Mouse (Mus musculus): ENCODE measurements around the gene Mcpt4. TPM values are rescaled to one million over a fixed set of nuclear protein-coding genes. Genes with fewer than 3 reads are reported as not detected.
"Not testable (repeated sequence)": the region's sequence is repeated elsewhere in the genome, so short reads cannot be mapped to it uniquely, and the experiment has no call there.

Mcpt4 gene
- polyA plus RNA-seq, 1 experiment from 2014 or later: 3.7 TPM

DNA sequence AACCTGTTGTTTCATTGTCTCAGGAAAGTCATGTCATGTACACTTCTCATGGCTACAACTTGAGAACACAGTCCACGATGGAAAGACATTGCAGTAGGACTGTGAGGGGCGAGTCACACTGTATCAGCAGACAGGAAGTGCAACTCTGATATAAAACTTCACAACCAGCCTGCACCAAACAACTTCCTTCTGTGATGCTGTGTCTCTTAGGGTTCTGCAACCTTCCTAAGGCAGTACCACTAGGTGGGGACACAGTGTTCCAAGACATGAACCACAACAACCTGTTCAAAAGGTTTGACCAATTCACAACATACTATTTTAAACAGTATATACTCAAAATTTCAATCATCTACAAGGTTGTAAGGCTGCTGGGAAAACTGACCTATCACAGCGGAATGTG lies 6.7 kb downstream of the Mcpt4 start:
- no peak overlapping the region for H3K4me2 ChIP-seq (replicated peaks; ENCODE audit: low read depth)
- no peak overlapping the region for H3K4me3 ChIP-seq (ENCODE audit: low read depth, low read length)
- 72% methylated on average over 3 of the region's 3 CpGs for WGBS
- H3K9me3 ChIP-seq (ENCODE audit: control insufficient read depth, low read length): no peaks in the 10 kb centered on the region
- no peak for DNase-seq (ENCODE audit: low spot score)
- no peaks in the 10 kb centered on the region for H3K36me3 ChIP-seq (ENCODE audit: control insufficient read depth, insufficient read depth, low read length)
- no peak overlapping the region for H3K9ac ChIP-seq (ENCODE audit: low read length)
- H3K27ac ChIP-seq (replicated peaks): no peak overlapping the region
- no peaks in the 10 kb centered on the region for H3K27me3 ChIP-seq (ENCODE audit: control insufficient read depth, insufficient read depth, low read length)
- no peak for ATAC-seq (ENCODE audit: low FRiP score, low TSS enrichment)
- TF ChIP-seq EP300 (optimal IDR thresholded peaks at IDR 0.05) (no peak), CTCF (IDR thresholded peaks at IDR 0.05; ENCODE audit: low read depth) (no peak)
- H3K4me1 ChIP-seq (replicated peaks; ENCODE audit: control insufficient read depth, insufficient read depth): no peaks in the 10 kb centered on the region

DNA sequence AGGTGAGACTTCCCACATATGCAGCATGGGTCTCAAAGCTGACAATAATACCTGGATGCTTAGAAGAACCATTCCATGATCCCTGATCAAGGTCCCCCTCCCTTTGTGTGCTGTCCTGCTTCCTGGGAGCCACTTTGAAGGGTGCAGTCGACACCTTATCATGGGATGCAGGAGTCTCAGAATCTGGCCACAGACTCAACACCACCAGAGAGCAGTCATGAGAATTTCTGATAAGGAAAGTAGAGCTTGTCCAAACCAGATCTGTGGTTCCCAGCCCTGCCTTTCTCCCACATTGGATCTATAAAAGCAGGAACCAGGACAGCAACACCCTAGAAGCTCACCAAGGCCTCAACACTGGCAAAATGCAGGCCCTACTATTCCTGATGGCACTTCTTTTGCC lies 20.3 kb downstream of the Mcpt4 start, which contains the start of gene Mcpt2:
TSS of gene Mcpt2 (plus strand) at position 250 of the 400 bp plus-strand sequence.
- ATAC-seq (ENCODE audit: low FRiP score, low TSS enrichment); H3K4me3 ChIP-seq (ENCODE audit: low read depth, low read length); H3K9me3 ChIP-seq (ENCODE audit: control insufficient read depth, low read length): not testable (repeated sequence)

DNA sequence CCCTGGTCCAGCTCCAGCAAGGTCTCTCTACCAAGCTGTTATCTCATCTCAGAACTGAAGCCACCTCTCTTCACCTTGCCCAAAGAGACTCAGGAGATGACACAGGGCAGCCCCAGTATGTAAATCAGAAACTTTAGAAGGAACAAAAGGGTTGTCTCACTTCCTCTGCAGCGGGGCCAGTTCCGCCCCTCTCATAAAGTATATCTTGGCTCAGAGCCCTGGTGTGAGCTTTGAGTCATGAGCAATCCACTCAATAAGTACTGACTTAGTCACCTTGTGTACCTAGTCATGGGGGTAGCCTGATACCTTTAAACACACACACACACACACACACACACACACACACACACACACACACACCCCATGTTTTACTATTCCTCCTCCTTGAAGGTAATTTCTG lies 27.7 kb downstream of the Mcpt4 start:
- Histone ChIP-seq H3K27me3 (ENCODE audit: control insufficient read depth, insufficient read depth, low read length) (no peaks in the 10 kb centered on the region), H3K4me1 (replicated peaks; ENCODE audit: control insufficient read depth, insufficient read depth) (no peaks in the 10 kb centered on the region), H3K9ac (ENCODE audit: low read length) (no peak overlapping the region), H3K9me3 (ENCODE audit: control insufficient read depth, low read length) (no peaks in the 10 kb centered on the region), H3K27ac (replicated peaks) (no peak overlapping the region), H3K4me2 (replicated peaks; ENCODE audit: low read depth) (no peak overlapping the region), H3K36me3 (ENCODE audit: control insufficient read depth, insufficient read depth, low read length) (no peaks in the 10 kb centered on the region), H3K4me3 (ENCODE audit: low read depth, low read length) (no peak overlapping the region)
- TF ChIP-seq EP300 (optimal IDR thresholded peaks at IDR 0.05) (no peak), CTCF (IDR thresholded peaks at IDR 0.05; ENCODE audit: low read depth) (no peak)
- 35% methylated on average over 2 of the region's 2 CpGs for WGBS
- DNase-seq (ENCODE audit: low spot score): peak; percentile 77
- peak; percentile 98 for ATAC-seq (ENCODE audit: low FRiP score, low TSS enrichment)

More for the DNA sequence above, 20.3 kb downstream of the Mcpt4 start, which contains the start of gene Mcpt2:
- not testable (repeated sequence) for H3K27me3 ChIP-seq (ENCODE audit: control insufficient read depth, insufficient read depth, low read length); H3K4me1 ChIP-seq (replicated peaks; ENCODE audit: control insufficient read depth, insufficient read depth); H3K4me2 ChIP-seq (replicated peaks; ENCODE audit: low read depth); DNase-seq (ENCODE audit: low spot score); H3K27ac ChIP-seq (replicated peaks); H3K9ac ChIP-seq (ENCODE audit: low read length); H3K36me3 ChIP-seq (ENCODE audit: control insufficient read depth, insufficient read depth, low read length)
- 47% methylated on average over 1 of the region's 1 CpGs for WGBS

DNA sequence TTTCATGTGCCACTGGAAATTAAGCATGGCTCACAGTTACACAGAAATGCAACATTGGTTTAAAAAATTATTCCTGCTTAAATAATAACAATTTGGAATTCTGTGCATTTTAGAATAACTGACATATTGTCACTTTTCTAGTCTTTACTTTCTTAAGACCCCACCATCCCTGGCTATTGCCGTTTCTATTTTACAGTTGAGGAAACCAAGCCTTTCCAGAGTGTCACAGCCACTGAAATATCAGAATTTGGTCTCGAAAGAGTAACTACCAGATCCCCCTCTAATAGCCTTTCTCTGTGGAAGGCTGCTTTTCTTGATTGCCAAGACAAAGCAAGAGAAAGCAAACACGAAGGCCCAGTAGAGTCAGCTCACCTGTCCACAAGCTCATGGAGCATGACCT lies 31.7 kb downstream of the Mcpt4 start, which contains the start of gene Mcpt9:
TSS of gene Mcpt9 (minus strand) at position 101 of the 400 bp plus-strand sequence.
- H3K4me1 ChIP-seq (replicated peaks; ENCODE audit: control insufficient read depth, insufficient read depth); H3K9me3 ChIP-seq (ENCODE audit: control insufficient read depth, low read length); H3K4me3 ChIP-seq (ENCODE audit: low read depth, low read length); H3K4me2 ChIP-seq (replicated peaks; ENCODE audit: low read depth); DNase-seq (ENCODE audit: low spot score); ATAC-seq (ENCODE audit: low FRiP score, low TSS enrichment); H3K36me3 ChIP-seq (ENCODE audit: control insufficient read depth, insufficient read depth, low read length); H3K27ac ChIP-seq (replicated peaks); H3K27me3 ChIP-seq (ENCODE audit: control insufficient read depth, insufficient read depth, low read length); H3K9ac ChIP-seq (ENCODE audit: low read length): not testable (repeated sequence)
- 74% methylated on average over 2 of the region's 3 CpGs for WGBS

DNA sequence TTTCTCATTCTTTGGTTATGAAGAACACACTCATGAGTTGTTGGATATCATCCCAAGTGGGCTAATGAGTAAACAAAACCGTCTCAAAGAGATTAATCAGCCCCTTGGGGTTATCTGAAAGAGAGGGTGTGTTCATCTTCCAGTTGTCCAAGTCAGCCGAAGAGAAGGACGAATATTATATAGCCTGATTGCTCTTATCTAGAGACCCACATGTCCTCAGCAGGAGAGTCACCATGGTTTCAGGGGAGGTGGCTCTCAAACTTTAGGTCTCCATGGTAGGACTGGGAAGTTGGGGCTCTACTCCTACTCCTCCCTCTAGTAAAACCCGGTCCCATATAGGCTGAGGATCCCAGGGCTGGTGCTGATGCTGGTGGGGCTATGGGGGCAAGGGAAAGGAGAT lies 40.8 kb downstream of the Mcpt4 start:
- not testable (repeated sequence) for H3K27me3 ChIP-seq (ENCODE audit: control insufficient read depth, insufficient read depth, low read length); H3K36me3 ChIP-seq (ENCODE audit: control insufficient read depth, insufficient read depth, low read length); H3K4me1 ChIP-seq (replicated peaks; ENCODE audit: control insufficient read depth, insufficient read depth); ATAC-seq (ENCODE audit: low FRiP score, low TSS enrichment); H3K9me3 ChIP-seq (ENCODE audit: control insufficient read depth, low read length); H3K27ac ChIP-seq (replicated peaks); DNase-seq (ENCODE audit: low spot score); H3K9ac ChIP-seq (ENCODE audit: low read length); H3K4me2 ChIP-seq (replicated peaks; ENCODE audit: low read depth); H3K4me3 ChIP-seq (ENCODE audit: low read depth, low read length)
- WGBS: 55% methylated on average over 3 of the region's 4 CpGs

DNA sequence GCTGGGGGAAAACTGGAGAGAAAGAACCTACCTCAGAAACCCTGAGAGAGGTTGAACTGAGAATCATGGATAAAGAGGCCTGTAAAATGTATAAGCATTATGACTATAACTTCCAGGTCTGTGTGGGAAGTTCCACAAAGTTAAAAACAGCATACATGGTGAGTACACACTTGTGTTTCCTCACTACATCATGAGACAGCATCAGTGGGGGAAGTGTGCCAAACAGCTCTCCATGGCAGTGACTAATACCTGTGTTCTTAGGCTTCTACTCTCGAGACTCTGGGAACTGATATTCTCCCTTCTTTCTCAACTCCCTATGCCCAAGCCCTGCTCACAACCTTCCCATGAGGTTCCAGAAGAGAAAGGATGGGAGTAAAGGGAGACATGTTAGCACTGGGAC lies 42.7 kb downstream of the Mcpt4 start:
- no peaks in the 10 kb centered on the region for H3K4me1 ChIP-seq (replicated peaks; ENCODE audit: control insufficient read depth, insufficient read depth)
- no peak overlapping the region for H3K9ac ChIP-seq (ENCODE audit: low read length)
- 20% methylated on average over 1 of the region's 1 CpGs for WGBS
- TF ChIP-seq EP300 (optimal IDR thresholded peaks at IDR 0.05) (no peak), CTCF (IDR thresholded peaks at IDR 0.05; ENCODE audit: low read depth) (no peak)
- H3K27me3 ChIP-seq (ENCODE audit: control insufficient read depth, insufficient read depth, low read length): no peaks in the 10 kb centered on the region
- no peak overlapping the region for H3K27ac ChIP-seq (replicated peaks)
- H3K36me3 ChIP-seq (ENCODE audit: control insufficient read depth, insufficient read depth, low read length): no peaks in the 10 kb centered on the region
- DNase-seq (ENCODE audit: low spot score): no peak
- no peaks in the 10 kb centered on the region for H3K9me3 ChIP-seq (ENCODE audit: control insufficient read depth, low read length)
- H3K4me2 ChIP-seq (replicated peaks; ENCODE audit: low read depth): no peak overlapping the region
- no peak overlapping the region for H3K4me3 ChIP-seq (ENCODE audit: low read depth, low read length)
- no peak for ATAC-seq (ENCODE audit: low FRiP score, low TSS enrichment)

DNA sequence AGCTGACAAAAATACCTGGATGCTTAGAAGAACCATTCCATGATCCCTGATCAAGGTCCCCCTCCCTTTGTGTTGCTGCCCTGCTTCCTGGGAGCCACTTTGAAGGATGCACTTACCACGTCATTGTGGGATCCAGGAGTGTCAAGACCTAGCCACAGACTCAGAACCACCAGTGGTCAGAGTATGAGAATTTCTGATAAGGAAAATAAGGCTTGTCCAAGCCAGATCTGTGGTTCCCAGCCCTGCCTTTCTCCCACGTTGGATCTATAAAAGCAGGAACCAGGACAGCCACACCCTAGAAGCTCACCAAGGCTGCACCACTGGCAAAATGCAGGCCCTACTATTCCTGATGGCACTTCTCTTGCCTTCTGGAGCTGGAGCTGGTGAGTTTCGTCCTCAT lies 44.4 kb downstream of the Mcpt4 start, which contains the start of gene Mcpt1:
TSS of gene Mcpt1 (plus strand) at position 301 of the 400 bp plus-strand sequence.
- DNase-seq (ENCODE audit: low spot score); H3K27me3 ChIP-seq (ENCODE audit: control insufficient read depth, insufficient read depth, low read length); H3K9me3 ChIP-seq (ENCODE audit: control insufficient read depth, low read length); H3K36me3 ChIP-seq (ENCODE audit: control insufficient read depth, insufficient read depth, low read length); H3K4me2 ChIP-seq (replicated peaks; ENCODE audit: low read depth); H3K27ac ChIP-seq (replicated peaks); ATAC-seq (ENCODE audit: low FRiP score, low TSS enrichment); H3K4me1 ChIP-seq (replicated peaks; ENCODE audit: control insufficient read depth, insufficient read depth); H3K4me3 ChIP-seq (ENCODE audit: low read depth, low read length); H3K9ac ChIP-seq (ENCODE audit: low read length): not testable (repeated sequence)
- 67% methylated on average over 3 of the region's 3 CpGs for WGBS

Data from stomach, postnatal 0 days (tissue).